ENCODE assay signal across 23 mouse cellular contexts in genomic region chr2:103785735-103786134, GRCm38 (mm10). TPM values are rescaled to one million over a fixed set of nuclear protein-coding genes. Genes with fewer than 3 reads are reported as not detected.
DNase-seq lines count a peak whose midpoint lies in the region; ATAC-seq and TF ChIP-seq lines count a peak whose summit lies in the region.
"Had no signal": no experiment of that assay in that cellular context is flagged by ENCODE, and none has a peak within 500 bp of the region (broad histone marks: within the 10 kb centered on the region; RNA-seq: fewer than 3 reads in every experiment).

No protein-coding gene starts in this region.

- peaks cover 3 to 12% of the 10 kb centered on the region in 2 experiments; a peak in 3 of 4 replicates for H3K4me1 ChIP-seq in MEL (ENCODE audit: control insufficient read depth in 1 of 2, insufficient read depth in 2 of 2, low read length in 2 of 2)
- H3K4me1 ChIP-seq: hindbrain, embryonic 10.5 days had no signal

- DNase-seq in 416B (ENCODE audit: low read depth) (peak; percentile 49), MEL (ENCODE audit: low read depth, low spot score) (peak; percentile 50)
- DNase-seq in splenic B cell, adult 2 months (ENCODE audit: low read depth, low spot score): peak; percentile 74
- no peak for DNase-seq in urinary bladder, adult 18-20 months (ENCODE audit: low spot score in 2 of 2)
- no peak for DNase-seq in left cerebral cortex, adult 2 months (ENCODE audit: extremely low spot score in 1 of 2, low spot score in 2 of 2)
- DNase-seq: adrenal gland, postnatal 25 days; cerebellum, adult 2 months; cerebellum, postnatal 10 days; embryo, embryonic 11 days; gastrocnemius, adult 2 months; gastrocnemius, postnatal 36 days; heart, adult 2 months; heart, postnatal 14 days had no signal

- H3K27me3 ChIP-seq in MEL (ENCODE audit: control insufficient read depth in 1 of 2, insufficient read depth in 2 of 2, low read length in 2 of 2): no peaks in the 10 kb centered on the region
- no peaks in the 10 kb centered on the region for H3K27me3 ChIP-seq in splenic B cell, adult 2 months (ENCODE audit: control insufficient read depth, insufficient read depth, low read length, poor library complexity, severe bottlenecking)
- H3K27me3 ChIP-seq: embryonic facial prominence, embryonic 15.5 days; heart, embryonic 15.5 days had no signal

- TF ChIP-seq POLR2A in MEL (IDR thresholded peaks at IDR 0.05; ENCODE audit: control insufficient read depth in 1 of 2, insufficient read depth in 1 of 2, low read depth in 1 of 2, low read length in 2 of 2, poor library complexity in 1 of 2): no peak

- TF ChIP-seq RAD21 in MEL (IDR thresholded peaks at IDR 0.05; ENCODE audit: low read depth, low read length): no peak

- H3K27ac ChIP-seq in MEL (ENCODE audit: control insufficient read depth, low read depth, low read length): no peak overlapping the region
- H3K27ac ChIP-seq in left cerebral cortex, adult 2 months: no peak overlapping the region
- H3K27ac ChIP-seq: embryonic facial prominence, embryonic 15.5 days; forebrain, embryonic 10.5 days; gastrocnemius, adult 2 months; heart, adult 2 months; heart, embryonic 15.5 days; hindbrain, embryonic 10.5 days; hindbrain, embryonic 14.5 days had no signal

- no peak for TF ChIP-seq EP300 in MEL (IDR thresholded peaks at IDR 0.05; ENCODE audit: low read depth in 1 of 2, low read length in 2 of 2)

- H3K9me3 ChIP-seq in MEL (replicated peaks; ENCODE audit: insufficient read depth, low read length): no peaks in the 10 kb centered on the region
- H3K9me3 ChIP-seq: embryonic facial prominence, embryonic 15.5 days; forebrain, embryonic 10.5 days; G1E; heart, embryonic 15.5 days; hindbrain, embryonic 10.5 days had no signal

- no peak overlapping the region for H3K4me3 ChIP-seq in MEL (ENCODE audit: control insufficient read depth in 1 of 2, insufficient read depth in 1 of 2, low read depth in 2 of 2, low read length in 2 of 2)
- no peak overlapping the region for H3K4me3 ChIP-seq in left cerebral cortex, adult 2 months
- H3K4me3 ChIP-seq: embryonic facial prominence, embryonic 15.5 days; erythroblast, embryonic 14.5 days; forebrain, embryonic 10.5 days; gastrocnemius, adult 2 months; heart, adult 2 months; heart, embryonic 15.5 days; hindbrain, embryonic 10.5 days had no signal

- peaks cover 55 to 58% of the 10 kb centered on the region in 2 experiments for H3K36me3 ChIP-seq in MEL (ENCODE audit: control insufficient read depth in 1 of 2, insufficient read depth in 2 of 2, low read length in 2 of 2)
- peaks cover 4% of the 10 kb centered on the region for H3K36me3 ChIP-seq in splenic B cell, adult 2 months (ENCODE audit: control insufficient read depth, insufficient read depth, low read length, poor library complexity, severe bottlenecking)

- no peak for TF ChIP-seq CTCF in MEL (IDR thresholded peaks at IDR 0.05 in 2 of 3, conservative IDR thresholded peaks at IDR 0.05 in 1 of 3; ENCODE audit: control insufficient read depth in 1 of 3, insufficient read depth in 1 of 3, low read depth in 2 of 3, low read length in 3 of 3, poor library complexity in 1 of 3, severe bottlenecking in 1 of 3)
- no peak for TF ChIP-seq CTCF in left cerebral cortex, adult 2 months (IDR thresholded peaks at IDR 0.05)

- intact Hi-C loops in left cerebral cortex, adult 2 months (cut with DNase I): no loop called here

- ATAC-seq in megakaryocyte, adult 5-6 weeks (ENCODE audit: poor library complexity, severe bottlenecking): peak; percentile 75
- no peak for ATAC-seq in activated CD4-positive, CD25-positive, alpha-beta regulatory T cell, adult 4 months
- ATAC-seq: forebrain, embryonic 14.5 days had no signal

- H3K79me2 ChIP-seq in MEL (ENCODE audit: control insufficient read depth, insufficient read depth, low read length, poor library complexity): peaks cover 44% of the 10 kb centered on the region

- no peak overlapping the region for H3K9ac ChIP-seq in MEL (ENCODE audit: control insufficient read depth, low read depth, low read length, poor library complexity, severe bottlenecking)
- H3K9ac ChIP-seq: embryonic facial prominence, embryonic 15.5 days; heart, embryonic 15.5 days; hindbrain, embryonic 14.5 days had no signal

TF ChIP-seq in MEL, 35 proteins besides CTCF, POLR2A, EP300 and RAD21:
- no peak for TF ChIP-seq MAFK (IDR thresholded peaks at IDR 0.05; ENCODE audit: borderline replicate concordance, low read depth, low read length)
- peak; percentile 18; the same call in 1 of the 2 replicates for TF ChIP-seq ZNF384 (IDR thresholded peaks at IDR 0.05; ENCODE audit: low read depth, low read length)
- TF ChIP-seq POLR2AphosphoS5 (IDR thresholded peaks at IDR 0.05; ENCODE audit: borderline replicate concordance, low read depth, low read length): no peak
- no peak for TF ChIP-seq TBP (IDR thresholded peaks at IDR 0.05; ENCODE audit: low read depth, low read length)

RNA-seq across cellular contexts. Expression of gene Caprin1, which starts 11.7 kb away (rescaled TPM):
- 209 and 234 TPM in 2 replicates for total RNA-seq in MEL (2012; rRNA removed)
- polyA plus RNA-seq in MEL (2012; ENCODE audit: insufficient read depth in 1 of 2, insufficient read length in 2 of 2, low read depth in 1 of 2, low replicate concordance in 2 of 2, missing spikeins in 1 of 2): 100 to 1,000 TPM; 239 to 426 TPM
- total RNA-seq in megakaryocyte, adult 5-6 weeks (2015): 209 and 211 TPM in 2 replicates
- total RNA-seq in megakaryocyte, adult 5-6 weeks (2017): 242 and 276 TPM in 2 replicates
- 100 to 1,000 TPM; 310 to 313 TPM for total RNA-seq in left cerebral cortex, adult 2 months (2021)
- polyA plus RNA-seq in activated CD4-positive, CD25-positive, alpha-beta regulatory T cell, adult 4 months (2017; shearing (Covaris generic)): 100 to 1,000 TPM; 110 to 112 TPM

RNA-seq across cellular contexts. Expression of gene Nat10, which starts 24.7 kb away (rescaled TPM):
- total RNA-seq in MEL (2012; rRNA removed): 53.9 and 74.7 TPM in 2 replicates
- 100 to 1,000 TPM in 1 of 2 experiments, not detected in 1; 107 TPM for polyA plus RNA-seq in MEL (2012; ENCODE audit: insufficient read depth in 1 of 2, insufficient read length in 2 of 2, low read depth in 1 of 2, low replicate concordance in 2 of 2, missing spikeins in 1 of 2)
- 6.2 and 13.9 TPM in 2 replicates for total RNA-seq in megakaryocyte, adult 5-6 weeks (2015)
- 12.1 and 14.7 TPM in 2 replicates for total RNA-seq in megakaryocyte, adult 5-6 weeks (2017)
- total RNA-seq in left cerebral cortex, adult 2 months (2021): 10 to 100 TPM; 30.1 to 35.8 TPM
- polyA plus RNA-seq in activated CD4-positive, CD25-positive, alpha-beta regulatory T cell, adult 4 months (2017; shearing (Covaris generic)): 10 to 100 TPM; 26.3 to 28.3 TPM

Comparison
In these comparisons a context has a peak if more than half of its experiments do, and no peak if none do; other contexts are left out.
1. DNase-seq: peak in 416B (single experiment), MEL (single experiment) and splenic B cell, adult 2 months (single experiment); none in urinary bladder, adult 18-20 months (0 of 2) and left cerebral cortex, adult 2 months (0 of 2).